Comparison of ENCODE assay signal across 9 mouse cellular contexts in genomic region chr11:116103572-116103971, GRCm38 (mm10). TPM values are rescaled to one million over a fixed set of nuclear protein-coding genes. Genes with fewer than 3 reads are reported as not detected.
DNase-seq lines count a peak whose midpoint lies in the region; ATAC-seq and TF ChIP-seq lines count a peak whose summit lies in the region.
"Had no signal": no experiment of that assay in that cellular context is flagged by ENCODE, and none has a peak within 500 bp of the region (broad histone marks: within the 10 kb centered on the region; RNA-seq: fewer than 3 reads in every experiment).

No protein-coding gene starts in this region.

- no peaks in the 10 kb centered on the region for H3K9me3 ChIP-seq in hindbrain, embryonic 10.5 days
- no peaks in the 10 kb centered on the region for H3K9me3 ChIP-seq in hindbrain, embryonic 11.5 days (ENCODE audit: control insufficient read depth, low read length)
- H3K9me3 ChIP-seq in E14TG2a.4 (ENCODE audit: low read length): no peaks in the 10 kb centered on the region
- H3K9me3 ChIP-seq in heart, embryonic 12.5 days (replicated peaks): no peaks in the 10 kb centered on the region
- H3K9me3 ChIP-seq in limb, embryonic 10.5 days (replicated peaks): no peaks in the 10 kb centered on the region

- 78% methylated on average over 12 of the region's 12 CpGs for WGBS in hindbrain, embryonic 10.5 days
- 87% methylated on average over 12 of the region's 12 CpGs for WGBS in hindbrain, embryonic 11.5 days
- 57% methylated on average over 12 of the region's 12 CpGs for WGBS in heart, embryonic 12.5 days
- 86% methylated on average over 12 of the region's 12 CpGs for WGBS in limb, embryonic 10.5 days

- no peak overlapping the region for H3K4me2 ChIP-seq in hindbrain, embryonic 11.5 days (replicated peaks; ENCODE audit: low read depth, low read length)
- peak overlapping the region; percentile 37 for H3K4me2 ChIP-seq in heart, embryonic 12.5 days

- DNase-seq in hindbrain, embryonic 10.5 days (ENCODE audit: low spot score): no peak
- no peak for DNase-seq in hindbrain, embryonic 11.5 days (ENCODE audit: low spot score)
- DNase-seq in limb, embryonic 10.5 days (ENCODE audit: low spot score): no peak
- DNase-seq in urinary bladder, postnatal 25 days (ENCODE audit: low spot score): no peak
- DNase-seq in cerebellum, postnatal 36 days: no peak
- no peak for DNase-seq in adrenal gland, postnatal 14 days
- DNase-seq: right cerebral cortex, postnatal 14 days had no signal

- TF ChIP-seq CTCF in E14TG2a.4 (conservative IDR thresholded peaks at IDR 0.05; ENCODE audit: low read length): no peak

- ATAC-seq in hindbrain, embryonic 11.5 days (ENCODE audit: low FRiP score): no peak
- ATAC-seq in heart, embryonic 12.5 days (ENCODE audit: insufficient number of reproducible peaks, low FRiP score): no peak

- H3K4me3 ChIP-seq in hindbrain, embryonic 10.5 days: peak overlapping the region; percentile 9
- H3K4me3 ChIP-seq in hindbrain, embryonic 11.5 days (ENCODE audit: low read depth, low read length): no peak overlapping the region
- peak overlapping the region; percentile 20 for H3K4me3 ChIP-seq in E14TG2a.4 (replicated peaks; ENCODE audit: low read length)
- H3K4me3 ChIP-seq in heart, embryonic 12.5 days: no peak overlapping the region
- 0 out of 2 replicates have a peak overlapping the region, but pooled peaks have one; percentile 8 for H3K4me3 ChIP-seq in limb, embryonic 10.5 days

- H3K27me3 ChIP-seq in hindbrain, embryonic 10.5 days (ENCODE audit: insufficient read depth, poor library complexity, severe bottlenecking): peaks cover 46% of the 10 kb centered on the region
- peaks cover 26% of the 10 kb centered on the region for H3K27me3 ChIP-seq in hindbrain, embryonic 11.5 days (ENCODE audit: control insufficient read depth, insufficient read depth, low read length)
- peaks cover 32% of the 10 kb centered on the region for H3K27me3 ChIP-seq in E14TG2a.4 (ENCODE audit: insufficient read depth, low read length)
- H3K27me3 ChIP-seq in heart, embryonic 12.5 days (replicated peaks): 0 out of 2 replicates have a peak, but pooled peaks cover 3% of the 10 kb centered on the region
- peaks cover 38% of the 10 kb centered on the region for H3K27me3 ChIP-seq in limb, embryonic 10.5 days (ENCODE audit: low read depth, poor library complexity, severe bottlenecking)

- no peaks in the 10 kb centered on the region for H3K36me3 ChIP-seq in hindbrain, embryonic 10.5 days
- H3K36me3 ChIP-seq in hindbrain, embryonic 11.5 days (ENCODE audit: control insufficient read depth, insufficient read depth, low read length): no peaks in the 10 kb centered on the region
- H3K36me3 ChIP-seq in E14TG2a.4 (ENCODE audit: insufficient read depth, low read length): no peaks in the 10 kb centered on the region
- peaks cover 10% of the 10 kb centered on the region for H3K36me3 ChIP-seq in heart, embryonic 12.5 days
- H3K36me3 ChIP-seq in limb, embryonic 10.5 days: no peaks in the 10 kb centered on the region

- H3K27ac ChIP-seq in hindbrain, embryonic 10.5 days: peak overlapping the region; percentile 81
- no peak overlapping the region for H3K27ac ChIP-seq in hindbrain, embryonic 11.5 days (ENCODE audit: low read depth, low read length)
- peak overlapping the region; percentile 98 for H3K27ac ChIP-seq in heart, embryonic 12.5 days (ENCODE audit: poor library complexity, severe bottlenecking)
- peak overlapping the region; percentile 79 for H3K27ac ChIP-seq in limb, embryonic 10.5 days

- peaks cover 73% of the 10 kb centered on the region for H3K4me1 ChIP-seq in hindbrain, embryonic 10.5 days (replicated peaks)
- H3K4me1 ChIP-seq in hindbrain, embryonic 11.5 days (replicated peaks; ENCODE audit: control insufficient read depth, insufficient read depth, low read length): peaks cover 18% of the 10 kb centered on the region
- H3K4me1 ChIP-seq in E14TG2a.4 (replicated peaks; ENCODE audit: low read depth, low read length): peaks cover 94% of the 10 kb centered on the region
- H3K4me1 ChIP-seq in heart, embryonic 12.5 days (replicated peaks): peaks cover 94% of the 10 kb centered on the region
- H3K4me1 ChIP-seq in limb, embryonic 10.5 days: peaks cover 65% of the 10 kb centered on the region

- no peak overlapping the region for H3K9ac ChIP-seq in hindbrain, embryonic 11.5 days (ENCODE audit: low read depth, low read length)
- 0 out of 2 replicates have a peak overlapping the region, but pooled peaks have one; percentile 28 for H3K9ac ChIP-seq in heart, embryonic 12.5 days

RNA-seq across cellular contexts. Expression of gene Wbp2, which starts 16.8 kb away (rescaled TPM):
- polyA plus RNA-seq in hindbrain, embryonic 10.5 days (2016; fragmentation: Nextera tagmentation; extraction: Ambion mirVana): 98.1 and 128 TPM in 2 replicates
- 85.4 and 88.6 TPM in 2 replicates for polyA plus RNA-seq in hindbrain, embryonic 11.5 days (2014; fragmentation: Nextera tagmentation; extraction: Ambion mirVana)
- 137 and 141 TPM in 2 replicates for polyA plus RNA-seq in heart, embryonic 12.5 days (2016; fragmentation: Nextera tagmentation; extraction: Ambion mirVana)
- 54.8 and 56.9 TPM in 2 replicates for polyA plus RNA-seq in limb, embryonic 10.5 days (2016; fragmentation: Nextera tagmentation; extraction: Ambion mirVana)
- total RNA-seq in adrenal gland, postnatal 14 days (2021): 121 and 127 TPM in 2 replicates

RNA-seq across cellular contexts. Expression of gene Trim47, which starts 23.4 kb away (rescaled TPM):
- 3.1 and 4.3 TPM in 2 replicates for polyA plus RNA-seq in hindbrain, embryonic 10.5 days (2016; fragmentation: Nextera tagmentation; extraction: Ambion mirVana)
- 3.0 TPM in 2 replicates for polyA plus RNA-seq in hindbrain, embryonic 11.5 days (2014; fragmentation: Nextera tagmentation; extraction: Ambion mirVana)
- polyA plus RNA-seq in heart, embryonic 12.5 days (2016; fragmentation: Nextera tagmentation; extraction: Ambion mirVana): 54.8 and 58.2 TPM in 2 replicates
- 3.2 and 4.9 TPM in 2 replicates for polyA plus RNA-seq in limb, embryonic 10.5 days (2016; fragmentation: Nextera tagmentation; extraction: Ambion mirVana)
- total RNA-seq in adrenal gland, postnatal 14 days (2021): 19.9 and 23.6 TPM in 2 replicates

RNA-seq across cellular contexts. Expression of gene Unc13d, which starts 25.8 kb away (rescaled TPM):
- polyA plus RNA-seq in hindbrain, embryonic 10.5 days (2016; fragmentation: Nextera tagmentation; extraction: Ambion mirVana): 3.1 and 4.5 TPM in 2 replicates
- polyA plus RNA-seq in hindbrain, embryonic 11.5 days (2014; fragmentation: Nextera tagmentation; extraction: Ambion mirVana): 1.1 and 1.3 TPM in 2 replicates
- 2.2 and 2.5 TPM in 2 replicates for polyA plus RNA-seq in heart, embryonic 12.5 days (2016; fragmentation: Nextera tagmentation; extraction: Ambion mirVana)
- polyA plus RNA-seq in limb, embryonic 10.5 days (2016; fragmentation: Nextera tagmentation; extraction: Ambion mirVana): 2.4 and 3.7 TPM in 2 replicates
- 0.74 and 4.0 TPM in 2 replicates for total RNA-seq in adrenal gland, postnatal 14 days (2021)

RNA-seq across cellular contexts. Expression of gene Trim65, which starts 27.4 kb away (rescaled TPM):
- 1.8 and 2.0 TPM in 2 replicates for polyA plus RNA-seq in hindbrain, embryonic 10.5 days (2016; fragmentation: Nextera tagmentation; extraction: Ambion mirVana)
- 1.4 and 2.5 TPM in 2 replicates for polyA plus RNA-seq in hindbrain, embryonic 11.5 days (2014; fragmentation: Nextera tagmentation; extraction: Ambion mirVana)
- 4.7 and 4.9 TPM in 2 replicates for polyA plus RNA-seq in heart, embryonic 12.5 days (2016; fragmentation: Nextera tagmentation; extraction: Ambion mirVana)
- 1.9 and 2.1 TPM in 2 replicates for polyA plus RNA-seq in limb, embryonic 10.5 days (2016; fragmentation: Nextera tagmentation; extraction: Ambion mirVana)
- 8.6 and 10.2 TPM in 2 replicates for total RNA-seq in adrenal gland, postnatal 14 days (2021)

RNA-seq across cellular contexts. Expression of gene Mrpl38, which starts 35.1 kb away (rescaled TPM):
- 108 and 114 TPM in 2 replicates for polyA plus RNA-seq in hindbrain, embryonic 10.5 days (2016; fragmentation: Nextera tagmentation; extraction: Ambion mirVana)
- polyA plus RNA-seq in hindbrain, embryonic 11.5 days (2014; fragmentation: Nextera tagmentation; extraction: Ambion mirVana): 93.2 and 100 TPM in 2 replicates
- polyA plus RNA-seq in heart, embryonic 12.5 days (2016; fragmentation: Nextera tagmentation; extraction: Ambion mirVana): 85.0 and 89.1 TPM in 2 replicates
- polyA plus RNA-seq in limb, embryonic 10.5 days (2016; fragmentation: Nextera tagmentation; extraction: Ambion mirVana): 116 and 118 TPM in 2 replicates
- total RNA-seq in adrenal gland, postnatal 14 days (2021): 90.7 and 95.0 TPM in 2 replicates

Comparison
In these comparisons a context has a peak if more than half of its experiments do, and no peak if none do; other contexts are left out.
1. H3K4me3 ChIP-seq: peak in hindbrain, embryonic 10.5 days (single experiment), E14TG2a.4 (single experiment) and limb, embryonic 10.5 days (single experiment); none in hindbrain, embryonic 11.5 days (single experiment) and heart, embryonic 12.5 days (single experiment).